Comparison of ENCODE assay signal across 15 mouse cellular contexts in the genomic region with DNA sequence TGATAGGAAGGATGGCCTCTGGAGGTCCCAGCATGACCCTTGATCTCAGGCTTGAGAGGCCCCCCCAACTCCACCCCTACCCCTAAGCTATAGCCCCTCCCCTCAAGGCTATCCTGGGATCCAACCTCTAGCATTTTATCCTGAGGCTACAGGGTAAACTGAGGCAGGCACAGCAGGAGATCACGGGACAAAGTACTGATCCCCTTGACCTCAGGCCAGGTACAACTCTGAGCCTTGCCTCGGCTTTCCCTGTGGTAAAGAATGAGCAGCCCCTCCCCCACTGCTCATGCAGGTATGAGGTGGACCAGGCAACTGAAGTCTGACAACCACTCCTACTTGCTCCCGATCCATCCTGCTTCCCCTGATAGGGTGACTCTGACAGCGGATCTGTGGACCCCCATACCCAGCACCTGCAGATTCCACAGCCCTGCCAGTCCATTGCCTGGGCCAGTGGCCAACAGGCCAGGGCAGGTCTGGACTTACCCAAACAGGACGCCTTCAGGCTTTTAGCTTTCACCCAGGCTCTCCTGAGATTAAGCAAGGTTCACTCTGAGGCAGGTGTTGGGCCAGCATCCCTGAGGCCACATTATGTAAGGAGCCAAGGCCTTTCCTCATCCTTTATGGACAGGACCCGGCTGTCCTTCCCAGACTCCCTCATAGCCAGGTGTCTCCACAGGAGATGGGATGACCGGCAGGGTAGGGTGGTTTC. TPM values are rescaled to one million over a fixed set of nuclear protein-coding genes. Genes with fewer than 3 reads are reported as not detected.
DNase-seq lines count a peak whose midpoint lies in the region; ATAC-seq and TF ChIP-seq lines count a peak whose summit lies in the region.
"Had no signal": no experiment of that assay in that cellular context is flagged by ENCODE, and none has a peak within 500 bp of the region (broad histone marks: within the 10 kb centered on the region; RNA-seq: fewer than 3 reads in every experiment).

No protein-coding gene starts in this region.

- no peak for DNase-seq in forebrain, postnatal 0 days
- no peak for DNase-seq in kidney, postnatal 0 days (ENCODE audit: low spot score)
- DNase-seq in kidney, postnatal 14 days, result no peak
- DNase-seq in urinary bladder, adult 18-20 months (ENCODE audit: low spot score in 2 of 2), result peak; percentile 68 to 73
- no peak for DNase-seq in urinary bladder, postnatal 10 days (ENCODE audit: low spot score)
- DNase-seq in fat pad, adult 2 months (ENCODE audit: extremely low read depth, low read depth, low spot score), result peak; percentile 91
- no peak for DNase-seq in retina, embryonic 14.5 days (ENCODE audit: low spot score)

- H3K36me3 ChIP-seq in forebrain, embryonic 12.5 days (replicated peaks), result no peaks in the 10 kb centered on the region
- H3K36me3 ChIP-seq in forebrain, postnatal 0 days (ENCODE audit: insufficient read depth), result no peaks in the 10 kb centered on the region
- H3K36me3 ChIP-seq in kidney, postnatal 0 days (ENCODE audit: insufficient read depth, low read length), result no peaks in the 10 kb centered on the region
- H3K36me3 ChIP-seq: forebrain, embryonic 15.5 days; heart, embryonic 15.5 days; hindbrain, embryonic 13.5 days; kidney, embryonic 15.5 days; midbrain, embryonic 12.5 days had no signal

- TF ChIP-seq CTCF in forebrain, postnatal 0 days (IDR thresholded peaks at IDR 0.05; ENCODE audit: low read depth), result no peak
- no peak for TF ChIP-seq CTCF in kidney, postnatal 0 days (IDR thresholded peaks at IDR 0.05; ENCODE audit: low read depth)

- 83% methylated on average over 7 of the region's 7 CpGs for WGBS in forebrain, embryonic 12.5 days
- 83% methylated on average over 7 of the region's 7 CpGs for WGBS in forebrain, postnatal 0 days
- WGBS in kidney, postnatal 0 days, result 85% methylated on average over 7 of the region's 7 CpGs

- ATAC-seq in forebrain, embryonic 12.5 days (ENCODE audit: low FRiP score), result 0 out of 2 replicates have a peak, but pooled peaks have one; percentile 23
- no peak for ATAC-seq in forebrain, postnatal 0 days
- ATAC-seq in kidney, postnatal 0 days (replicated peaks; ENCODE audit: low FRiP score, low read depth), result peak; percentile 15; the same call in 1 of the 2 replicates

- peaks cover 17% of the 10 kb centered on the region for H3K4me1 ChIP-seq in forebrain, embryonic 12.5 days
- H3K4me1 ChIP-seq in forebrain, postnatal 0 days (ENCODE audit: insufficient read depth), result no peaks in the 10 kb centered on the region
- no peaks in the 10 kb centered on the region for H3K4me1 ChIP-seq in kidney, postnatal 0 days (replicated peaks; ENCODE audit: insufficient read depth, low read length)

- no peak overlapping the region for H3K9ac ChIP-seq in forebrain, embryonic 12.5 days
- H3K9ac ChIP-seq in forebrain, postnatal 0 days, result no peak overlapping the region
- H3K9ac ChIP-seq in kidney, postnatal 0 days (ENCODE audit: low read depth, low read length), result no peak overlapping the region
- H3K9ac ChIP-seq: forebrain, embryonic 15.5 days; heart, embryonic 15.5 days; hindbrain, embryonic 13.5 days; kidney, embryonic 15.5 days; midbrain, embryonic 12.5 days had no signal

- H3K4me2 ChIP-seq in forebrain, embryonic 12.5 days, result no peak overlapping the region
- no peak overlapping the region for H3K4me2 ChIP-seq in forebrain, postnatal 0 days (ENCODE audit: low read depth)
- no peak overlapping the region for H3K4me2 ChIP-seq in kidney, postnatal 0 days (ENCODE audit: low read length)
- H3K4me2 ChIP-seq: forebrain, embryonic 15.5 days; heart, embryonic 15.5 days; hindbrain, embryonic 13.5 days; kidney, embryonic 15.5 days; midbrain, embryonic 12.5 days had no signal

- no peak overlapping the region for H3K27ac ChIP-seq in forebrain, embryonic 12.5 days
- no peak overlapping the region for H3K27ac ChIP-seq in forebrain, postnatal 0 days (ENCODE audit: low read depth, low read length)
- no peak overlapping the region for H3K27ac ChIP-seq in kidney, postnatal 0 days
- H3K27ac ChIP-seq: forebrain, embryonic 15.5 days; gastrocnemius, adult 2 months; heart, embryonic 15.5 days; hindbrain, embryonic 13.5 days; midbrain, embryonic 12.5 days had no signal

- H3K27me3 ChIP-seq in forebrain, embryonic 12.5 days, result peaks cover 11% of the 10 kb centered on the region; the same call in 1 of the 2 replicates
- no peaks in the 10 kb centered on the region for H3K27me3 ChIP-seq in forebrain, postnatal 0 days (ENCODE audit: insufficient read depth, low read length)
- H3K27me3 ChIP-seq in kidney, postnatal 0 days (ENCODE audit: insufficient read depth, low read length), result no peaks in the 10 kb centered on the region
- H3K27me3 ChIP-seq: forebrain, embryonic 15.5 days; heart, embryonic 15.5 days had no signal

- no peaks in the 10 kb centered on the region for H3K9me3 ChIP-seq in forebrain, embryonic 12.5 days
- no peaks in the 10 kb centered on the region for H3K9me3 ChIP-seq in forebrain, postnatal 0 days (ENCODE audit: low read length)
- no peaks in the 10 kb centered on the region for H3K9me3 ChIP-seq in kidney, postnatal 0 days (replicated peaks; ENCODE audit: low read length)
- H3K9me3 ChIP-seq: forebrain, embryonic 15.5 days; heart, embryonic 15.5 days; hindbrain, embryonic 13.5 days; kidney, embryonic 15.5 days; midbrain, embryonic 12.5 days had no signal

- H3K4me3 ChIP-seq in forebrain, embryonic 12.5 days (replicated peaks), result no peak overlapping the region
- H3K4me3 ChIP-seq in forebrain, postnatal 0 days (ENCODE audit: low read depth, low read length), result no peak overlapping the region
- H3K4me3 ChIP-seq in kidney, postnatal 0 days (replicated peaks; ENCODE audit: low read depth, low read length), result no peak overlapping the region
- H3K4me3 ChIP-seq: forebrain, embryonic 15.5 days; gastrocnemius, adult 2 months; heart, embryonic 15.5 days; hindbrain, embryonic 13.5 days; kidney, embryonic 15.5 days; megakaryocyte, embryonic 14.5 days; midbrain, embryonic 12.5 days had no signal

RNA-seq across cellular contexts. Expression of a gene that starts 11.2 kb away (rescaled TPM):
- 26.0 and 27.0 TPM in 2 replicates for polyA plus RNA-seq in forebrain, embryonic 12.5 days (2016; fragmentation: Nextera tagmentation; extraction: Ambion mirVana)
- total RNA-seq in forebrain, postnatal 0 days (2014; rRNA removed), result 12.7 and 13.4 TPM in 2 replicates
- 11.6 and 16.8 TPM in 2 replicates for polyA plus RNA-seq in forebrain, postnatal 0 days (2015; fragmentation: Nextera tagmentation; extraction: Ambion mirVana)
- 14.6 and 15.5 TPM in 2 replicates for polyA plus RNA-seq in kidney, postnatal 0 days (2015; fragmentation: Nextera tagmentation; extraction: Ambion mirVana)

Comparison
In these comparisons a context has a peak if more than half of its experiments do, and no peak if none do; other contexts are left out.
1. DNase-seq: peak in urinary bladder, adult 18-20 months (2 of 2) and fat pad, adult 2 months (single experiment); none in forebrain, postnatal 0 days (single experiment), kidney, postnatal 0 days (single experiment), kidney, postnatal 14 days (single experiment), urinary bladder, postnatal 10 days (single experiment) and retina, embryonic 14.5 days (single experiment).